Mouse (Mus musculus) adrenal gland, adult (tissue): Measurements from ENCODE around the gene Zc3h12a.
A peak's percentile ranks its signal among the peaks of the same experiment; 100 is the strongest.

Source experiments
- DNase-seq, 2 experiments: peaks; one replicate each; pipeline ENCODE4 v3.0.0; 2022 to 2023; ENCODE audit warnings: low spot score in 1 of 2; ENCODE audit not compliant: inconsistent age in 2 of 2

The Zc3h12a gene

GRCm38 (mm10) chr4:125145213-125145612 lies 17.6 kb upstream of the Zc3h12a start:
- DNase-seq = peak in 1 of 2 experiments; percentile 78

- peak in 1 of 2 experiments; percentile 47 for DNase-seq
Observed at GRCm38 (mm10) chr4:125144627-125145026, 17.0 kb upstream of the Zc3h12a start.

- DNase-seq = peak in 1 of 2 experiments; percentile 25
Observed at GRCm38 (mm10) chr4:125144211-125144610, 16.6 kb upstream of the Zc3h12a start.

GRCm38 (mm10) chr4:125138321-125138720 lies 10.7 kb upstream of the Zc3h12a start:
- no peak for DNase-seq

- DNase-seq = no peak
Observed at GRCm38 (mm10) chr4:125136303-125136888, 8.8 kb upstream of the Zc3h12a start.

GRCm38 (mm10) chr4:125135076-125135855 lies 7.6 kb upstream of the Zc3h12a start:
- no peak for DNase-seq

GRCm38 (mm10) chr4:125134631-125135030 lies 7.0 kb upstream of the Zc3h12a start:
- no peak for DNase-seq

GRCm38 (mm10) chr4:125134192-125134591 lies 6.6 kb upstream of the Zc3h12a start:
- DNase-seq = no peak

GRCm38 (mm10) chr4:125132394-125132793 lies 4.8 kb upstream of the Zc3h12a start:
- DNase-seq = peak; percentile 71 to 91

- peak; percentile 79 to 89 for DNase-seq
Observed at GRCm38 (mm10) chr4:125131493-125131892, 3.9 kb upstream of the Zc3h12a start.

- no peak for DNase-seq
Observed at GRCm38 (mm10) chr4:125126761-125127160, 879 bp downstream of the Zc3h12a start.

GRCm38 (mm10) chr4:125126186-125126585 lies 1.5 kb downstream of the Zc3h12a start:
- DNase-seq = no peak

GRCm38 (mm10) chr4:125125361-125125921 lies 2.2 kb downstream of the Zc3h12a start:
- DNase-seq = peak in 1 of 2 experiments; percentile 54

- peak; percentile 37 to 77 for DNase-seq
Observed at GRCm38 (mm10) chr4:125124424-125125209, 3.0 kb downstream of the Zc3h12a start.

- DNase-seq = no peak
Observed at GRCm38 (mm10) chr4:125123279-125123671, 4.4 kb downstream of the Zc3h12a start.

- peak; percentile 84 to 97 for DNase-seq
Observed at GRCm38 (mm10) chr4:125122431-125123278, 5.0 kb downstream of the Zc3h12a start.

- DNase-seq = peak in 1 of 2 experiments; percentile 63
Observed at GRCm38 (mm10) chr4:125119721-125120120, 7.9 kb downstream of the Zc3h12a start.

- peak in 1 of 2 experiments; percentile 49 for DNase-seq
Observed at GRCm38 (mm10) chr4:125119070-125119469, 8.6 kb downstream of the Zc3h12a start.

- DNase-seq = peak in 1 of 2 experiments; percentile 75
Observed at GRCm38 (mm10) chr4:125117902-125118320, 9.7 kb downstream of the Zc3h12a start.

- no peak for DNase-seq
Observed at GRCm38 (mm10) chr4:125116929-125117328, 10.7 kb downstream of the Zc3h12a start.
